Mouse (Mus musculus) left cerebral cortex, postnatal 10 days (tissue): ENCODE data around the gene Cdc20b. TPM values are rescaled to one million over a fixed set of nuclear protein-coding genes. Genes with fewer than 3 reads are reported as not detected.
A peak's percentile ranks its signal among the peaks of the same experiment; 100 is the strongest.

Experiments used
- DNase-seq, 2 experiments: peaks; one replicate each; pipeline ENCODE4 v3.0.0; 2021 to 2022; ENCODE audit warnings: low spot score in 2 of 2, mixed read lengths in 1 of 2; ENCODE audit errors: extremely low spot score in 1 of 2
- intact Hi-C: fragments of 180-260 bp; cut with DNase I; formaldehyde crosslinking; loops from one replicate; pipeline ENCODE4 v1.15.1; 2025
- total RNA-seq, 2 experiments: library from RNA; stranded (reverse); gene quantifications; 2 replicates each; pipeline ENCODE4 v1.2.3; 2021

Cdc20b gene
- total RNA-seq, 2 experiments from 2014 or later, result not detected

DNA sequence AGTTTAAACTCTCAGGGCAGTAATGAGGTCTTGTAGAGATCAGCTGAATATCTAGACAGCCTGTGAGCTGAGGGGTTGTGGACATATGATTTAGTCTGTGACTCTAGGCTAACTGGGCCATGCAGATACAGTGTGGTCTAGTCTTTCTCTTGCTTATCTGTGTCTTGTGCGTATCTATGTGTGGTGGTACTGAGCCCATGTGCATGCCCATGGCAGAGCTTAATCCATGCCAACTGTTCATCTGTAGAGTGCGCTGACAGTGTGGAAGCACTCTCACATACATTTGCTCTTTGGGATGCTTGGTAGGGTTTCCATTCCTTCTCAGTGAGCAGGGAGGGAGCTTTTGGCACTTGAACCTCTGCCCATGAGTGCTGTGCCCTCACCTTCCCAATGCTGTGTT lies 13.4 kb upstream of the Cdc20b start:
- no peak for DNase-seq
- intact Hi-C loops, result no loop called here

DNA sequence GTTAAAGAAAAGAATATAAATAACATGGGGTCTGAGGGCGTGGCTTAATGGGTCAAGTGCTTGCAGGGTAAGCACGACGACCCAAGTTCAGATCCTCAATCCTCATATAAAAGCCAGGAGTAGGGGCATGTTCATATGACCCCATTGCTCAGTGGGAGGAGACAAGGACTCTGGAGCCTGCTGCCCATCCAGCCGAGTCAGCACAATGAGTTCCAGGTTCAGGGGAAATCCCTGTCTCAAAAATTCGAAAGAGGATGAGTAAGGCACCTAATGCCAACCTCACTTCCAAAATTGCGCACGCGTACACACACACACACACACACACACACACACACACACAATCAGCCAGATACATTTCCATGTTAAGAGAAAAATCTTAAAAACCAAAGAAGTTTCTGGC lies 12.4 kb upstream of the Cdc20b start:
- DNase-seq, result no peak
- intact Hi-C loops, result no loop called here

DNA sequence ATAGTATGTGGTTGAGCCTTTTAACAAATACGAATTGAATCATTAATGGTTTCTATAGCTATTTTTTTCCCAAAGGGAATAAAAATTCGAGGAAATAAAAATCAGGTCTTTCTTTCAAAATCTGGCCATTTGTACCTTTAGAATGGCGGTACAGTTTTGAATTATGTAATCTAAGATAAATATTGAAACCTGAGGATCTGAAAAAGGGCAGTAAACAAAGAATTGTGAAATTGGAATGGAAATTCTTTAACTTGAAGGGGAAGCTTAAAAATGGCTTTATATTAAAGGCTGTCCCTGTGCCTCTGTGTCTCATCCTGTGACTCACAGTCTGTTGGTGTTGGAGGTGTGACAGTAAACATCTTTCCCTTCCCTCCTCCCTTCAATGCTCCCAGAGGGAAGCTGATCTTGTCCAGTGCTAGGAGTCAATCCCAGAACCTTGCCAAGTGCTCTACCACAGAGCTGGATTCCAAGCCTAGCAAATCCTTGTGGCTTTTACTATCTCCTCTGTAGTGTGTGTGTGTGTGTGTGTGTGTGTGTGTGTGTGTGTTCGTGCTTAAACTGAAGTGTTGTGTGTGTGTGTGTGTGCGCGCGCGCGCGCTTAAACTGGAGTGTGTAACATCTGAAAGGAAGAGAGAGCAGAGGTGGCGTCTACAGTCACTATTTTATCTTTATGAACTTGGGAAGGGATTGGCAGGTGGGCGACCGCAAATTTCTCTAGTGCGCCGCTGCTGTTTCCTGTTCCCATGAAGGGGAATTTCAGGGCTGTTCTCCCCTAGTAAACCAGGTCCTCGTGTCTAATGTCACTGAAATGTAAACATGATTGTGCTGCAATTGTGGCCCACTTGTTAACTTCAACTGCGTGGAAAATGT lies 11.4 kb upstream of the Cdc20b start:
- no peak for DNase-seq
- intact Hi-C loops, result no loop called here

DNA sequence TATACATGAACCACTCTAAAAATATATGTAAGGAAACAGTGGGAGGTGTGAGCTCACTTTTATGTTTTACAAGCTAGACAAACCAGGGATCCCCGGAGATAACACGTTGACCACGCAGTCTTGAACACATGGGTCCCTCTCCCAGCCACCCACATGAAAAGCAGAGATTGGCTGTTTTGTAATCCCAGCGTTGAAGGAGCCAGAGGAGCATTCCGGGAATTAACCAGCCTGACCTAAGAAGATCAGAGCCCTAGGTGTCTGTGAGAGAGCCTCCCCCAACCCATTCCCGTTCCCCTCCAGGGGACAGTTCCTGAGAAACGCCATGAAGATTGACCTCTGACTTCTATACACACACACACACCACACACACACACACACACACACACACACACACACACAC lies 3.6 kb upstream of the Cdc20b start:
- DNase-seq, result no peak
- intact Hi-C loops, result loop anchor here (5.0 kb wide), 1 partner anchor 44 kb away; the partner anchor contains the start of gene Ccno

DNA sequence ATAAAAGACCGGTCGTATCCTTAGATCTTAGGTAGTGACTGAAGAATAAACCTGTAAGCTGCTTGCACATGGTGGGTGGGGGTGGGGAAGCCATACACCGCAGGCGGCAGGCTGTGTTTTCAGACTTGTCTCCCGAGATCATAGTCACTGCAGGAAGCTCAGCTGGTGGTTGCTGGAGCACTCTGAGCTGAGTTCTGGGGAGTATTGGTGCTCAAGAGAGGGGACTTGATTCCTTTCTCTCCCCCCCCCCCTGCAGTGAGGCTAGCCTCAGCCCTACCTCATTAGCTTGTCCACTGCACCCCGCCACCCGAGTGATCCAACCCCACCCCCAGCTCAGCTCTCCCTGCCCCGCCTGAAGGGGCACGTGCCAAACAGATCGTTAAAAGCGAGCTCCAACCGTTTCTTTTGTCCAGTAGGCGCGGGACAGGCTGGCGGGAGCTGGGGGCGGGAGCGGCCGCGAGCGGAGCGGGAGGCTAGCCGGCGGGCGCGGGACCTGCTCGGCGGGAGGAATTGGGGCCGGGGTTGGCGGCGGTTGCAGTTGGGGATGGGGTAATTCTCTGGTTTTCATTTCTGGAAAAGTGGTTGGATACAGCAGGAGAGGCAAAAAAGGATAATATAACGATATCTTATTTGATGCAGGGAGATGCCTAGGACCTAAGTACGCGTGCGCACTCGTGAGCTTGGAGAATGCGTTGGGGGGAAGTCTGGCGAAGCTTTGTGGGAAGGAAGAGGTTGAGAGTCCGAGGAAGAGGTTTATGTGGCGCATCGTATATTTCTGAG lies 2.9 kb upstream of the Cdc20b start:
- intact Hi-C loops, result loop anchor here (5.0 kb wide), 1 partner anchor 45 kb away; the partner anchor contains the start of gene Ccno
- DNase-seq, result peak in 1 of 2 experiments; percentile 39

DNA sequence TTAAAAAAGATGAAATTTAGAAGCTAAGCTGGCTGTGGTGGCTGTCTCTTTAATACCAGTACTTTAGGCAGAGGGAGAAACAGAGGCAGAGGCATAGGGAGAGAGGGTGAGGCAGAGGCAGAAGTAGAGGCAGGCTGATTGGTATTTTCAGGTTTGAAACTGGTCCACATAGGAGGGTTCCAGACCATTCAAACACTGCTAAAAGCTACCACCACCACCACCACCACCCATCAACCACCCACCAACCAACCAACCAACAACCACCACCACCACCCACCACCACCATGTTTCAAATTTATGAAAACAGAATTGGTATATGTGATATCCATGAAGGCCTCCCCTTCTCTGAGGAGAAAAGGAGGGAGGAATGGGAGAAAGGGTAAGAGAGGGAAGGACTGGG lies 2.1 kb upstream of the Cdc20b start:
- no peak for DNase-seq
- intact Hi-C loops, result loop anchor here (5.0 kb wide), 1 partner anchor 46 kb away; the partner anchor contains the start of gene Ccno

DNA sequence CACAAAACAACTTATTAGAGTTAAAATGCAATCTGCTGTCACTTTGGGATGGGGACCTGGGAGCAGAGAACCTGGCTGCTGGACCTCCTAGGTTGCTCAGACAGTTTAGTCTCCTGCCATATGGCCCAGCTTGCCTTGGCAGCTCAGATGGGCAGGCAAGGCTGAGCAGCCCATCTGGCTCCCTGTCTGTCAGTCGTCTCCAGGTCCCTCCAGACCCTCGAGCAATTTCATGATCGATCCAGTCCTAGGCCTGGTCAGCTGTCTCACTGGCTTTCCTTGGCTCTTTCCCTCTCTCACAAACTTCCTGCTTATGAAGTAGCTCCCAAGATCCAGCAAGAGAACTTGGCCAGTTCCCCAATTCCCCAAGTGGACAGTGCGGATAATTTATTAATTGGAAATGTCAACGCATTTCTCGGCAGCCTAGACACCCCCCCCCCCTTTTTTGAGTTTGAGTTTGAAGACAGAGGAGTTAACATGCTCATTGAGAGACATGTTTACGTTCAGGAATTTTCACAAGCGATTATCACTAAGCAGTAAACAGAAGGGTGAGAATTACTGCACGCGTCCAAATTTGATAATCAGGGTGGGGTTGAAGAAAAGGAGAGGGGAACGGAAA lies 532 bp upstream of the Cdc20b start:
- intact Hi-C loops, result loop anchor here (5.0 kb wide), 1 partner anchor 47 kb away; the partner anchor contains the start of gene Ccno
- no peak for DNase-seq

DNA sequence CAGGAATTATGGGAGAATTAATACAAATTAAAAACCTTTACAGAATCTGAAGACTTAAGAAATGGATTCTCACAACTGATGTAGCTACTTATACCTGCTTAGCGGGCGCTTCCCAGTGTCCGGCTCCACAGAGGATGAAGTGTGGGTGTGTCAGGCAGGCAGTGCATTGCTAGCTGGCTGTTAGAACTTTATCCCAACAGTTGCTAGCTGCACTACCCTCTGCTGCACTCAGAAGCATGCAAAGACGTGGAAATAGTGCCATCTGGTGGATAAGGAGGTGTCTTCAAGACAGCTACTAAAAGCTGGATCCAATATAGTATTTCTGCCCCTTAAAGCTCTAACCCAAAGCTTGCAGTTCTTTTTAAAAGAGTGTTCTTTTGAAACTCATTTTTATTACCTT lies 941 bp downstream of the Cdc20b start:
- peak; percentile 68 to 80 for DNase-seq
- intact Hi-C loops, result loop anchor here (5.0 kb wide), 2 partner anchors 109 to 364 kb away; partner anchors contain the start of genes Dhx29 and Mtrex

DNA sequence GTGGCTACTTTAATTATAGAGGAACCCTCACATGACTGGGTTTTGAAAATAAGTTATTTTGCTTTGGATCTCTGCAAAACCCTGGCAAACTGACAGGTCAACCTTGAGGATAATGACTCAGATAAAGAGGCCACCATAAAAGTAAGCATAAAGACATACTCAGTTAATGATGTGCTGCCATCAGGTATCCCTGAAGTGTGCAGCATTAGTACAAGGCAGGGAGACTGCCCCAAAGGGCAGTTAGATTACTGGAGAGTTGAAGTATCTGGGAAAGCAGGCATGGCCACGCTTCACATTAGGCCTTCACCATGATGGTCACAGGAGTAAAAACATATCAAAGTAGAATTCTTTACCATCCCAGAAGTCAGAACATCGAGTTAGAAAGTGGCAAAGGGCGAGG lies 10.0 kb downstream of the Cdc20b start:
- intact Hi-C loops, result loop anchor here (5.0 kb wide), 3 partner anchors 92 to 572 kb away; partner anchors contain the start of gene Snx18
- no peak for DNase-seq

DNA sequence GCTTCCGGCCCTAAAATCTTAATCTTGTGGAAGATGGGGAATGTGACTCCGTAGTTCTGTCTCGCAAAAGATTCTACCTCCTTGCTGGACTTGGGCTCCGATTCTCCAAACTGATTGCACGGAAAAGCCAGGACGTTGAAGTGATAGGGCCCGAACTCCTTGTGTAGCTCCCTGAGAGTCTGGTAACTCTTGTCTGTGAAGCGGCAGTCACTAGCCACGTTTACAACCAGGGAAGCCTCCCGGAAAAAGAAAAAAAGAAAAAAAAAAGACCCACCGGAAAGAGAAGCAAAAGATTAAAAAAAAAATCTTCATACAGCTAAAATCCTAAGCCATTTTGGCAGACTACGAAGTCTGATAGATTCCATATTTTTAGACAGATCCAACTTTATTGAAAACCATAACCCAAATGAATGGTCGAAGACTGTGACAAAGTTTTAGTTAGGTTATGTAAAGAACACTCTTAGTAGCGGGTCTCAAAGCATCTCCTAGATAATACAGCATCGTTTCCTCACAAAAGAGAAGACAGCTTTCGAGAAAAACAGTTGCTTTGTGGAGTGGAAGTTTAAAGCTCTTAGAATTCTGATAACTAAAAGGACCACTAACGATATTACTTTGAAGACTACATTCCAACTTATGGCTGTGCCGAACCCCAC lies 10.7 kb downstream of the Cdc20b start:
- intact Hi-C loops, result loop anchor here (5.0 kb wide), 3 partner anchors 92 to 572 kb away; partner anchors contain the start of gene Snx18
- no peak for DNase-seq

DNA sequence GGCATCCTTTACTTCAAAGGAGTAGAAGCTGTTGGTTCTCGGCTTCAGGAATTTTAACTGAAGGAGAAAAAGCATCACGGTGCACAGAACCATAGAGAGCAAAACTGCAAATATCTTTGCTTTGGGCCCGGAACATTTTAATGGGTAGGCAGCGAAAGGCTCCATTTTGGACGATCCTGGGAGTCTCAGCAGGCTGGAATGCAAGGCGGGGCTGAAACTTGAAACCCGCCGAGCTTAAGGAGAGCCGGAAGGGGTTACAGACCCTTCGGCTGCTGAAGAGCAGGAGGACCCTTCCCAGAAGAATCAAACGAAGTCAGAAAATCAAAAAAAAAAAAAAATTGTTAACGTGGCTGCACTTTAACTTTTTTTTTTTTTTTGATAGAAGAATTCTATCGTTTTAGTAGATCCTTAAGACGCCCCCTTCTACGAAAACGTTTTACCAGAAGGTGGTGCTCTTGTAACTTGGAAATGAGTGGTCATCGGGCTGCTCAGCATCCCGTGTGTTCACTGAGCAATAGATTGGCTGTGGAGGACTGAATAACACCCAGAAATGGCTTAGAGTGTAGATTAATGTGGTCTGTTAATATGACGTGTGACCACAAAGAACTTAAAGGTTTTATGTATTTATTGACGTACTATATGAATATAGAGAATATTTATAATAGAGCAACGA lies 11.4 kb downstream of the Cdc20b start, which contains the start of gene Gpx8:
Gpx8 (minus strand) TSS at position 200 of the 673 bp plus-strand sequence.
- DNase-seq, result peak; percentile 59 to 68
- intact Hi-C loops, result loop anchor here (5.0 kb wide), 3 partner anchors 91 to 571 kb away; partner anchors contain the start of gene Snx18

DNA sequence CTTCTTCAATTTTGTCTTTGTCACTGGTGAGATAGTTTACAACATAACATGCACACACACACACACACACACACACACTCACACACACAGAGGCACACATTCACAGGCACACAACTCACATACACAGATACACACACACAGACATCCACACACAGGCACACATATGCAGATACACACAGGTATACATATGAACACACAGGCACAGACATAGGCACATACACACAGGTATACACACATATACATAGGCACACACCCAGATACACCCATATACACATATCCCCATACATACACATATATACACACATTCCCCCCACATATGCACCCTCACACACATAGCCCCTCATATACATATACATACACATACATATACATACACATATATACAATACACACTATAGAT lies 12.1 kb downstream of the Cdc20b start:
- intact Hi-C loops, result loop anchor here (5.0 kb wide), 3 partner anchors 90 to 570 kb away; partner anchors contain the start of gene Snx18
- no peak for DNase-seq

DNA sequence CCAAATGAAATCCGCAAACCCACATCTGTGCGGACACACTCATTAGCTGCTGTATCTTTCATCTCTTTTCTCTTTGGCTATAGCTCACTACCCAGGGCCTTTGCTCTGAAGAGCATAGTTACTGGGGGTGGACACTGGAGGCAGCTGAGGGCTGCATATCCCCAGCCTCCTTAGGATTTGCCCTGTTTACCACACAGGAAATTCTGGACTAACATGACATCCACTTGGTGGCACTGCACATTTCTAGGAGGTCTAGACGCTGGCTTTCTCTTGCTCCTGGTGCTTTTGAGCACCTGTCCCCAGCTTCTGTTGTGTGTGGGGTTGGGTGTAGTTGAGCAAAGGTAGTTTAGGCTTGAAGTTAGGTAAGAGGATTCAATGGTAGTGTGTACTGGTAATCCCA lies 12.7 kb downstream of the Cdc20b start:
- intact Hi-C loops, result loop anchor here (5.0 kb wide), 3 partner anchors 90 to 570 kb away; partner anchors contain the start of gene Snx18
- no peak for DNase-seq

DNA sequence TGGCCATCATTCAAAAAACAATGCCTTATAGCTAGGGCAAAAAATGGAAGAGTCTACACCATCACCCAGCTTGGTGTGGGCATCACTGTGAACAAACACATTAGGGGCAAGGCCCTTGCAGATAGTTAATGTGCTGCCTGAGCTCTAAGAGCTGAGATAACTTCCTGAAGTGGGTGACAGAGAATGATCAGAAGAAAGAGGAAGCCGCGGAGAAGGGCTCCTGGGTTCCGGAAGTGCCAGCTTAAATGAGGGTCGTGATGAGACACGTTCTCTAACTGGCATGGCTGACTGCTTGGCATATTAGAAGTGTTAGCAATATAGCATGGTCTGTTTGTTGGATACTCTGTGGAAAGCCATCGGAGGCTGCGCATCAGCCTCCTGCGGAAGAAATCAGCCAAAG lies 19.3 kb downstream of the Cdc20b start:
- DNase-seq, result no peak
- intact Hi-C loops, result no loop called here

DNA sequence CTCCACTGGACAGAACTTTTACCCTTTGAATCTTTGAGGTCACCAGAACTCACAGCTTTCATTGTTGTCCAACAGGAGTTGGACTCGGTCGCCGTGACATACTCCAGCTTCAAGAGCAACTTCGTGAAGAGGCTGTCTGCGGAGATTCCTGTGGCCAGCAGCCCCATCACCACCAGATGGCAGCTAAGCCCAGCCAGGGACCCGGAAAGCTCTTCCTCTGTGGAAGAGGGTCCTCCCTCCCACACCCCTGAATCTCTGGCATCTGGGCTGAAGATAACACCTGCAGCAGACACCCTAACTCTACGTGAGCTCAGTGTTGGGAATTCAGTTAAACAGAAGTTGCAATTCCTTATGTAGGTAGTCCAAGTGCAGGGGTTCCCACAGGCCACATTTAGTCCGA lies 20.9 kb downstream of the Cdc20b start:
- intact Hi-C loops, result no loop called here
- DNase-seq, result peak in 1 of 2 experiments; percentile 40

DNA sequence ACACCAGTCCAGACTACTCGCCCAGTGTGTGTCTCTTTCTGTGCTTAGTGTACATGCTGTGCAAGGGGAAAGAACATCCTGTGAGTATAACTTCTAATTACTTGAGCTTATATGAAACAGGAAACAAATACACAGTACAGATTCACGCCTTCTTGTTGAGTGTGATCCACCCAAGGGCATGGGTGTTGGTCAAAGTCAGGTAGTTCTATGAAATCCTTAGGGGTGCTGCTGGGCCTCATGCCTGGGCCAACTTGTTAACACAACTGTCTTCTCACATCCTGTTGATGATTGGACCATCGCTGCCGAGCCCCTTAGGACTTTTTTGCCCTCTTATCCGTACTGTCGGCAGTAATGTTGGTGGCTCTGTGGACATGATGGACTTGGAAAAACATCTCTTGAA lies 26.8 kb downstream of the Cdc20b start:
- intact Hi-C loops, result no loop called here
- DNase-seq, result no peak

DNA sequence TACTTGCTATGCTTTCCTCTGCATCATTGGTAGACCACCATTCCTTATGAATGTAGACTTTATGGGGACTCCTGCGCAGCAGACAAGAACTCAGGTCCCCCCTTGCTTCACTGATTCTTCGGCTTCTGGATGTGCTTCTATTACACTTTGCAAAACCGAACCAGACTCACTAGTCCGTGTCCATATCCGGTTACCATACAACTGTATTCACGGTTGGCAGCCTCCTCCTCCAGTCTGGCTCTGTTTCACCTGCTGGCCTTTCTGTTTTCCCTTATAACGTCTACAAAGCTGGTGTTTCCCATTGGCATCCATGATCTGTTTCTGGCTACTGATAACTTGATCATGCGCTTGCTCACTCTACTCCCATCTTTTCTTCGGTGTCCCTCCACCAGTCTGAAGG lies 29.6 kb downstream of the Cdc20b start:
- intact Hi-C loops, result no loop called here
- DNase-seq, result no peak

DNA sequence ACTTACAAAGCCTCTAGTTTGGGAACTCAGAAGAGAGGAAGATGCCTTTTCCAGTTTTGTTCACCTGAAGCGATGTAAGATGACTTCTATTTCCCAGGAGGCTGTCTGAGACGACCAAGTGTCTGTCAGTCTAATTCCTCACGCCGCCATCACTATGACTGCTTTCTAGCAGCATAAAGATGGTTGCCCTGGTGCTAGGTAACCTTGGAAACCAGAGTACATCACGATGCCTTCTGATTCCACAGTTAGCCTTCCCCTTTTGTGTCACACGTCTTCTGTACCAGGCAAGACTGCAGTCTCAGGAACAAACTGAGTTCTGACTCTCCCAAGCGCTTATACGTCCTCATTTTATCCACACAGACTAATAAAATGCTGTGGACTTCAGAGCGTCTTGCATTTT lies 44.1 kb downstream of the Cdc20b start:
- intact Hi-C loops, result no loop called here

More for the DNA sequence above, 44.1 kb downstream of the Cdc20b start:
- DNase-seq, result no peak
